Mouse (Mus musculus): ENCODE data around the gene Nav2.

GRCm38 (mm10) chr7:48917463-48917862 is 8.9 kb downstream of the Nav2 start:
- TF ChIP-seq CTCF (IDR thresholded peaks at IDR 0.05) (peak; percentile 31; the same call in 1 of the 2 replicates), EP300 (IDR thresholded peaks at IDR 0.05) (peak; percentile 94)

Measured in lung, postnatal 0 days (tissue).